Mouse (Mus musculus) bone marrow macrophage, adult 2 months (primary cell): ENCODE measurements at regions not wholly inside any gene's neighbourhood (a gene's known extent, or its start where the extent isn't known, plus 50 kb on each side); places are given as distances from the start of the nearest gene placed in this dataset.

Experiments used
- CTCF ChIP-seq: IDR thresholded peaks from 2 replicates; pipeline ENCODE4 v1.5.1; 2012; ENCODE audit warnings: low read depth, mild to moderate bottlenecking, low read length, moderate library complexity
- POLR2A ChIP-seq: IDR thresholded peaks from 2 replicates; pipeline ENCODE4 v1.6.1; 2012; ENCODE audit warnings: mild to moderate bottlenecking, low read depth, low read length, borderline replicate concordance

DNA sequence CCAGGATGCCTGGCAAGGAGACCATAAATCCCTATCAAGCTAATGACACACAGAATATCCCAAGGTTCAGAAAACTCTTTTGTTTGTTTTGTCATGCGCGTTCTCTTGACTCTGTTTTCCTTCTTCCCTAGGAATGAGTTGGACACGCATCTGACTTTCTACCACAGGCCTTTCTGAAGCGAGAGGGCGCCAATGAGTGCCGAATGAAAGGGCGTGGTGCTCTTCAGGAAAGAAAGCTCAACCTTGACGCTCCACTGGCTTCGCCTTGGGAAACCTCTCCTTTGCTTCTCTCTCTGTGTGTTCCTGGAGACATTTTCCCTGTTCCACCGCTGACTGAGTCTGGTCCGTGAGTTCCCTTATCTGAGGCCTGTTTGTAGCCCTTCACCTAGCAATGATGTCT is 241.2 kb downstream of the Rbm26 start:
- TF ChIP-seq CTCF (no peak), POLR2A (no peak)
